Comparison of ENCODE assay signal across 29 mouse cellular contexts in the genomic region with DNA sequence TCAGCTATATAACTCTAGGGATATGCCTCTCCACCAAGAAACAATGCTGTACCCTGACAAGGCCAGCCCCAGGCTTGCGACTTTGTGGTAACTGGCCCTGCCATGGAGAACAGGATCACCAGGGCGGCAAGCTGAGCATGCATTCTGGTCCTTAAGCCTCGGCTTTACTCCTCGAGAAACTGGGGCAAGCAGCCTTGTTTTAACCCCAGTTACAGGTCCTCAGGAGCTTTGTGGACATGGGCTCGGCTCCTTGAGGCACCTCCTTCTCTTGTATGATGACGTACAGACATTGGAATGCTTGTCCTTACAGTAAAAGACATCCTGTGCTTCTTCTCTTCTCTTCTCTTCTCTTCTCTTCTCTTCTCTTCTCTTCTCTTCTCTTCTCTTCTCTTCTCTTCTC. TPM values are rescaled to one million over a fixed set of nuclear protein-coding genes. Genes with fewer than 3 reads are reported as not detected.
DNase-seq lines count a peak whose midpoint lies in the region; ATAC-seq and TF ChIP-seq lines count a peak whose summit lies in the region.
"Had no signal": no experiment of that assay in that cellular context is flagged by ENCODE, and none has a peak within 500 bp of the region (broad histone marks: within the 10 kb centered on the region; RNA-seq: fewer than 3 reads in every experiment).

No protein-coding gene starts in this region.

- H3K9ac ChIP-seq in lung, embryonic 14.5 days: no peak overlapping the region
- H3K9ac ChIP-seq in lung, embryonic 16.5 days (ENCODE audit: low read length): no peak overlapping the region
- H3K9ac ChIP-seq in hindbrain, embryonic 14.5 days: no peak overlapping the region
- no peak overlapping the region for H3K9ac ChIP-seq in heart, adult 2 months (ENCODE audit: low read depth, low read length)
- H3K9ac ChIP-seq: embryonic facial prominence, embryonic 12.5 days; embryonic facial prominence, embryonic 15.5 days; forebrain, embryonic 12.5 days; forebrain, embryonic 15.5 days; heart, embryonic 13.5 days; hindbrain, embryonic 15.5 days had no signal

- H3K4me3 ChIP-seq in lung, embryonic 14.5 days (ENCODE audit: low read depth, low read length): no peak overlapping the region
- no peak overlapping the region for H3K4me3 ChIP-seq in lung, embryonic 16.5 days (ENCODE audit: low read length)
- no peak overlapping the region for H3K4me3 ChIP-seq in hindbrain, embryonic 14.5 days (replicated peaks; ENCODE audit: low read length)
- no peak overlapping the region for H3K4me3 ChIP-seq in heart, adult 2 months
- H3K4me3 ChIP-seq: embryonic facial prominence, embryonic 12.5 days; embryonic facial prominence, embryonic 15.5 days; forebrain, embryonic 12.5 days; forebrain, embryonic 15.5 days; heart, embryonic 10.5 days; heart, embryonic 13.5 days; hindbrain, embryonic 15.5 days had no signal

- no peaks in the 10 kb centered on the region for H3K9me3 ChIP-seq in lung, embryonic 14.5 days (ENCODE audit: low read depth, low read length)
- H3K9me3 ChIP-seq in lung, embryonic 16.5 days (ENCODE audit: control insufficient read depth, low read length): no peaks in the 10 kb centered on the region
- no peaks in the 10 kb centered on the region for H3K9me3 ChIP-seq in hindbrain, embryonic 14.5 days (ENCODE audit: control insufficient read depth, low read length)
- H3K9me3 ChIP-seq: embryonic facial prominence, embryonic 12.5 days; embryonic facial prominence, embryonic 15.5 days; forebrain, embryonic 12.5 days; forebrain, embryonic 15.5 days; heart, embryonic 10.5 days; heart, embryonic 13.5 days; hindbrain, embryonic 15.5 days had no signal

- no peaks in the 10 kb centered on the region for H3K27me3 ChIP-seq in lung, embryonic 14.5 days (ENCODE audit: insufficient read depth, low read length)
- no peaks in the 10 kb centered on the region for H3K27me3 ChIP-seq in lung, embryonic 16.5 days (ENCODE audit: control insufficient read depth, insufficient read depth, low read depth, low read length)
- H3K27me3 ChIP-seq in hindbrain, embryonic 14.5 days (ENCODE audit: control insufficient read depth, insufficient read depth, low read length): no peaks in the 10 kb centered on the region
- no peaks in the 10 kb centered on the region for H3K27me3 ChIP-seq in heart, adult 2 months (ENCODE audit: control insufficient read depth, insufficient read depth, low read length)
- H3K27me3 ChIP-seq: embryonic facial prominence, embryonic 12.5 days; embryonic facial prominence, embryonic 15.5 days; forebrain, embryonic 12.5 days; forebrain, embryonic 15.5 days; heart, embryonic 13.5 days; hindbrain, embryonic 15.5 days had no signal

- no peak for TF ChIP-seq POLR2A in heart, adult 2 months (IDR thresholded peaks at IDR 0.05; ENCODE audit: insufficient read depth, low read depth, low read length)

- H3K4me2 ChIP-seq in lung, embryonic 14.5 days: no peak overlapping the region
- H3K4me2 ChIP-seq in lung, embryonic 16.5 days (ENCODE audit: low read depth, low read length): no peak overlapping the region
- H3K4me2 ChIP-seq in hindbrain, embryonic 14.5 days (replicated peaks): no peak overlapping the region
- H3K4me2 ChIP-seq: embryonic facial prominence, embryonic 12.5 days; embryonic facial prominence, embryonic 15.5 days; forebrain, embryonic 12.5 days; forebrain, embryonic 15.5 days; heart, embryonic 13.5 days; hindbrain, embryonic 15.5 days had no signal

- peak; percentile 6 for DNase-seq in lung, embryonic 14.5 days
- no peak for DNase-seq in lung, postnatal 14 days
- peak; percentile 45 for DNase-seq in lung, postnatal 36 days
- no peak for DNase-seq in hindbrain, embryonic 14.5 days (ENCODE audit: low spot score)
- DNase-seq in heart, adult 2 months: no peak
- no peak for DNase-seq in adrenal gland, adult 2 months
- DNase-seq: adrenal gland, adult 8-10 months; adrenal gland, postnatal 25 days; cerebellum, adult 18-20 months; cerebellum, adult 9-10 months; cerebellum, postnatal 14 days; gastrocnemius, postnatal 25 days; heart, adult 18-20 months; heart, postnatal 14 days; heart, postnatal 4 days had no signal

- no peak overlapping the region for H3K27ac ChIP-seq in lung, embryonic 14.5 days (ENCODE audit: low read depth)
- H3K27ac ChIP-seq in lung, embryonic 16.5 days (ENCODE audit: low read length): peak overlapping the region; percentile 58
- H3K27ac ChIP-seq in hindbrain, embryonic 14.5 days: no peak overlapping the region
- no peak overlapping the region for H3K27ac ChIP-seq in heart, adult 2 months
- H3K27ac ChIP-seq: embryonic facial prominence, embryonic 12.5 days; embryonic facial prominence, embryonic 15.5 days; forebrain, embryonic 12.5 days; forebrain, embryonic 15.5 days; heart, embryonic 10.5 days; heart, embryonic 13.5 days; hindbrain, embryonic 15.5 days had no signal

- no peaks in the 10 kb centered on the region for H3K4me1 ChIP-seq in lung, embryonic 14.5 days (ENCODE audit: insufficient read depth)
- H3K4me1 ChIP-seq in lung, embryonic 16.5 days (replicated peaks; ENCODE audit: control insufficient read depth, insufficient read depth, low read length): peaks cover 6% of the 10 kb centered on the region
- H3K4me1 ChIP-seq in hindbrain, embryonic 14.5 days (replicated peaks; ENCODE audit: control insufficient read depth, insufficient read depth, low read length): no peaks in the 10 kb centered on the region
- no peaks in the 10 kb centered on the region for H3K4me1 ChIP-seq in heart, adult 2 months (ENCODE audit: control insufficient read depth, insufficient read depth, low read length)
- H3K4me1 ChIP-seq: embryonic facial prominence, embryonic 12.5 days; embryonic facial prominence, embryonic 15.5 days; forebrain, embryonic 12.5 days; forebrain, embryonic 15.5 days; hindbrain, embryonic 15.5 days had no signal

- ATAC-seq in lung, embryonic 14.5 days (ENCODE audit: insufficient read depth): no peak
- ATAC-seq in lung, embryonic 16.5 days (ENCODE audit: low read depth): no peak
- ATAC-seq in hindbrain, embryonic 14.5 days (ENCODE audit: low FRiP score): no peak
- ATAC-seq: CD4-positive, CD25-positive, alpha-beta regulatory T cell, adult 4 months; forebrain, embryonic 15.5 days had no signal

- intact Hi-C loops in heart, adult 2 months (cut with DNase I): no loop called here

- WGBS in lung, embryonic 14.5 days: 59% methylated on average over 6 of the region's 6 CpGs
- 49% methylated on average over 6 of the region's 6 CpGs for WGBS in lung, embryonic 16.5 days
- WGBS in hindbrain, embryonic 14.5 days: 81% methylated on average over 6 of the region's 6 CpGs
- 76% methylated on average over 6 of the region's 6 CpGs for WGBS in heart, adult 2 months

- no peaks in the 10 kb centered on the region for H3K36me3 ChIP-seq in lung, embryonic 14.5 days (ENCODE audit: insufficient read depth)
- H3K36me3 ChIP-seq in lung, embryonic 16.5 days (ENCODE audit: control insufficient read depth, insufficient read depth, low read length): no peaks in the 10 kb centered on the region
- no peaks in the 10 kb centered on the region for H3K36me3 ChIP-seq in hindbrain, embryonic 14.5 days (replicated peaks; ENCODE audit: control insufficient read depth, insufficient read depth)
- no peaks in the 10 kb centered on the region for H3K36me3 ChIP-seq in heart, adult 2 months (ENCODE audit: control insufficient read depth, insufficient read depth, low read length)
- H3K36me3 ChIP-seq: embryonic facial prominence, embryonic 12.5 days; embryonic facial prominence, embryonic 15.5 days; forebrain, embryonic 12.5 days; forebrain, embryonic 15.5 days; heart, embryonic 10.5 days; heart, embryonic 13.5 days; hindbrain, embryonic 15.5 days had no signal

- no peaks in the 10 kb centered on the region for H3K79me2 ChIP-seq in heart, adult 2 months (replicated peaks; ENCODE audit: control insufficient read depth, insufficient read depth, low read length)

- TF ChIP-seq EP300 in heart, adult 2 months (IDR thresholded peaks at IDR 0.05; ENCODE audit: insufficient read depth, low read depth, low read length): no peak

- TF ChIP-seq CTCF in lung, embryonic 14.5 days (IDR thresholded peaks at IDR 0.05; ENCODE audit: low read depth): no peak
- no peak for TF ChIP-seq CTCF in heart, adult 2 months (IDR thresholded peaks at IDR 0.05)

RNA-seq across cellular contexts. Expression of gene Cldn18, which starts 13.4 kb away (rescaled TPM):
- 178 and 206 TPM in 2 replicates for polyA plus RNA-seq in lung, embryonic 14.5 days (2014; fragmentation: Nextera tagmentation; extraction: Ambion mirVana)
- 431 and 463 TPM in 2 replicates for polyA plus RNA-seq in lung, embryonic 16.5 days (2015; fragmentation: Nextera tagmentation; extraction: Ambion mirVana)
- polyA plus RNA-seq in hindbrain, embryonic 14.5 days (2014; fragmentation: Nextera tagmentation; extraction: Ambion mirVana): not detected in 2 replicates
- total RNA-seq in heart, adult 2 months (2021): not detected
- 1.2 TPM in 1 of 2 replicates, not detected in the other for polyA plus RNA-seq in heart, adult 2 months (2012; rRNA removed)
- total RNA-seq in adrenal gland, adult 2 months (2021): not detected
- polyA plus RNA-seq in adrenal gland, adult 2 months (2012; rRNA removed): 0.17 TPM in 1 of 2 replicates, not detected in the other
- total RNA-seq: adrenal gland, adult 8-10 months; adrenal gland, postnatal 25 days; common myeloid progenitor, adult 5-6 weeks; gastrocnemius, adult 8-10 months; gastrocnemius, postnatal 25 days; heart, adult 18-20 months; heart, postnatal 14 days; heart, postnatal 4 days; MEL had no signal
- polyA plus RNA-seq: CD4-positive, CD25-positive, alpha-beta regulatory T cell, adult 4 months; embryonic facial prominence, embryonic 12.5 days; embryonic facial prominence, embryonic 15.5 days; forebrain, embryonic 12.5 days; forebrain, embryonic 15.5 days; gonadal fat pad, adult 2 months; hindbrain, embryonic 11.5 days had no signal

Comparison
In these comparisons a context has a peak if more than half of its experiments do, and no peak if none do; other contexts are left out.
1. DNase-seq: peak in lung, embryonic 14.5 days (single experiment) and lung, postnatal 36 days (single experiment); none in lung, postnatal 14 days (single experiment), hindbrain, embryonic 14.5 days (single experiment), heart, adult 2 months (0 of 2) and adrenal gland, adult 2 months (single experiment).
2. RNA of gene Cldn18, which starts 13.4 kb away (polyA plus RNA-seq): 431 to 463 TPM in lung, embryonic 16.5 days and 178 to 206 TPM in lung, embryonic 14.5 days; 1.2 TPM in heart, adult 2 months, 0.17 TPM in adrenal gland, adult 2 months and not detected in hindbrain, embryonic 14.5 days; every median in the first group is over 10 times any median in the second.